Mouse (Mus musculus) T-helper 1 cell (primary cell): ENCODE results near the gene Cdc27.

Experiments used
- in situ Hi-C: fragments of 300-600 bp; cut with MboI, MseI; formaldehyde crosslinking; loops from one replicate; pipeline ENCODE4 v1.15.1; 2025; ENCODE audit warnings: high pct_unique_total_duplicates

Cdc27 gene

DNA sequence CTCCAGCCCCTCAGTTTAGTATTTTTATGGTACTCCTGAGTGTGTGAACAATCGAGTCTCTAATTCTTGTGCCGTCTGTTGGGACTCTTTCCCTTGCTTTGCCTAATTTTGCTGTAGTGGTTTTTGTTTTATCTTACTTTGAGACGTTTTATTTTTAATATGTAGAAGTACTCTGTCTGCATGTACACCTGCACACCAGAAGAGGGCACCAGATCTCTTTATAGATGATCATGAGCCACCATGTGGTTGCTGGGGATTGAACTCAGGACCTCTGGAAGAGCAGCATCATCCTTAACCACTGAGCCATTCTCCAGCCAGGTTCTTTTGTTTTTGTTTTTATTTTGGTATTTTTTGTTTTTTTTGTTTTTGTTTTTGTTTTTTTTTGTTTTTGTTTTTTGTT lies 62.1 kb downstream of the Cdc27 start:
- in situ Hi-C loops = no loop called here

DNA sequence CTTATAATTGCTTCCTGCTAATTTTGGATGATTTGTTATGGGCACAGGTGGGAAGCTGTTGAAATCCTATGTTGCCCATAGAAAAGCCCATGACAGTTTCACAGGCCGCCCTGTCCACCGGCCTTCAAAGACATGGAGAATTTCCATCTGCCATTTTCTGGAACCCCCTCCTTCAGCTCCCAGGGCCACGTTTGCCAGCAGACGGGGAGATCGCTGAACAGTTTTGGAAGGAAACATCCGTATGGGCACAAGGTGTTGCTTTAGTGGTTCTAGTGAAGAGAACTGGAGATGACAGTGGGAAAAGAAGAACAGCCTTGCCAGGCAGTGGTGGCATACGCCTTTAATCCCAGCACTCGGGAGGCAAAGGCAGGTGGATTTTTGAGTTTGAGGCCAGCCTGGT lies 68.4 kb downstream of the Cdc27 start:
- in situ Hi-C loops = no loop called here

DNA sequence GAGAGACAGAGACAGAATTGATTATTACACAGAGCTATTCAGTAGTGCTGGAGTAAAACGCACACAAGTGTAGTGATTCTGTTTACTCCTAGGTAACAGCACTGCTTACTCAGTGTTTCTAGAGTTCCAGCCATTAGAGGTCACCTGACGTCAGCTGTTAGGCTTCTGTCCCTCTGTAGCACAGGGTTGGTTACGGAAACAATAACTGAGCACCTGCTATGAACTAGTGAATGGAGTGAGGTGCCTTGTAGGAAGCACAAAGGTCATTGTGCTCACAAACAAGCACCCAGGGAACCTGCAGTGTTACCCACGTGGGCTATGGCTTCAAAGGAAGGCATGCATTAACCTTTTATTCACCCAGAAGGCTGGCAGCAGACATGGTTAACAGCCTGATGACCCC lies 70.9 kb downstream of the Cdc27 start:
- in situ Hi-C loops = no loop called here

DNA sequence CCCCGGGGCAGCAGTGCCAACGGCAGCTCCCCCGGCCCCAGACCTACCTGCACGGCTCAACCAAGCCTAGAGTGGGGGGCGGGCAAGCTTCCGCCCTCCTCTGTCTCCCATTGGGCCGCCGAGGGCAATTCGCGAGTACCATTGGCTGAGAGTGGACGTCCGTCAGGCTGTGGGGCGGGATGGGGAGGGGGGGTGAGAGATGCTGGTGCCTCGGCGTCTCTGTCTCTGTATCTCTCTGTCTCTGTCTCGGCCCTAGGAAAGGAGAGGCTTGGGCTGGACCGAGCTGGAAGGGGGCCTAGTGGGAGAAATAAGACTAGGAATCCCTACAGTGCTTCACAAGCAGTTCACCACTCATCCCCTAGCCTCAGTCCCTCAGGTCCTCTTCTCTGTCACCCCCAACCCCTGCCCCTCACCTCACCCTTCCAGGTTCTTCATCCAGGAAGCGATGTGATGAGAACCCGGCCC lies 81.0 kb downstream of the Cdc27 start:
- in situ Hi-C loops = no loop called here

DNA sequence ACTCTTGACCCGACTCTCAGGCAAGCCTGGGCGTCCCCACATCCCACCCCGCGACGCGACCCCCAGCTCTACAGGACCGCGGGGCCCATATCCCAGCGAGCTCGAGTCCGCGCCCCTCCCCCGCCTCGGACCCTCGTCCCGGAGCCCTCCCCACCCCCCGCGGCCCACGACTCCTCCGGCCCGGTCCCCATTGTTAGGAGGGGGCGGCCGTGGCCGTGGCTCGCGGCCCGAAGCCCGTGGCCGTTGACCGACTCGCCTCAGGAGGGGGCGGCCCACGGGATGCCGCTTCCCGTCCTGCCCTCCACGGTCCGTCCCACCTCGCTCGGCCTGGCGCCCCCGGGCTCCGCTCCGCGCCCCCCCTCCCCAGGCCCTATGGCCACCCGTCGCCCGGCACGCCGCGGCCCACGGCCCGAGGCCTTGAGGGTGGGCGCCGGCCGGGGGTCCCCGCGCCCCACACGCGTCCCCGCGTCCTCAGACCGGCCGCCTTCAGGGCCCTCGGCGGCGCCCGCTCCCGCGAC lies 81.6 kb downstream of the Cdc27 start, which contains the start of gene Kansl1:
Gene Kansl1 (minus strand): TSS at position 111 of the 518 bp plus-strand sequence.
- in situ Hi-C loops = no loop called here

DNA sequence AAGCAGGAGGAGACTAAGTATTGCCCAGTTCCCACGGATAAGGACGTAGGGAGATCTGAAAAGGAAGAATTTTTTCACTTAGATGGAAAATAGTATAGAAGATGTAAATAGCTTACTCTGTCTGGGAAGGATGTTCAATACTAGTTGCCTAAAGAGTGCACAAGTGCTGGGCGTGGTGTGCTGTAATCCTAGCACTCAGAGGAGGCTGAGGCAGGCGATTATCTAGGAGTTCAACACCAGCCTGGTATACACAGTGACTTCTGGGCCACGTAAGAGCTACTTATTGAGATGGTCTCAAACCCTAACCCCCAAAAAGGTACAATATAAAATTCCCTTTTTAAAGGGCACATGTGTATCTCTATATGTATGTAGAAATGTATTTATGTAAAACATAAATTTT lies 82.7 kb downstream of the Cdc27 start:
- in situ Hi-C loops = no loop called here

DNA sequence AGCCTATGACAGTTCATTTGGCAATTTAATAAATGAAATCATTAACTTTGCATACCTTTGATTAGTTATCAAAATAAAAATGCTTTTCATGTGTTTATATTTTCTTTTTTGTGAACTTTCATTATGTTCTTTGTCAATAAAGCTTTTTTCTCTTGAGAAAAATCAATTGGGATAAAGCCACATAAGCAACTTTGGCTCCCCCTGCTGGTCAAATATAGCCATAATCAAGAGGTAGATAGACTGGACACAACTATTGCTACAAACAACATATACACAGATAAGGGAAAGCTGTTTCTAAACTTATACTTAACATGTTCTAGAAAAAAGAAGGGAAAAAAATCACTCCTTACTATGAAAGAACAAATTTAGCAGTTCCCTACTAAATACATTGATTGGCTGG lies 88.9 kb downstream of the Cdc27 start:
- in situ Hi-C loops = loop anchor here (5.0 kb wide), 1 partner anchor 144 kb away; no protein-coding TSS in a partner anchor

DNA sequence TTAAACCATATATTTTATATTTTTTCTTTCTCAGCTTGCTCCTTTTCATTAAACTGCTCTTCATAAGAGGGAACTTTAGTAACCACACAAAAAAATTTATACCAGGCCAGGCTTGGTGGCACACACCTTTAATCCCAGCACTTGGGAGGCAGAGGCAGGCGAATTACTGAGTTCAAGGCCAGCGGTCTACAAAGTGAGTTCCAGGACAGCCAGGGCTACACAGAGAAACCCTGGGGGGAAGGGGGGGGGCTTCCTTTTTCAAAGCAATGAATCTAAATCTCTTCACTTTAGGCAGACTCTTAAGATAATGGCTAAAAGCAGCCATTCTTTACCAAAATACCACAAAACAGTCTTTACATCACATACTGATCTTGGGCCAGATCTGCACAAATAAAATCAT lies 90.7 kb downstream of the Cdc27 start:
- in situ Hi-C loops = loop anchor here (5.0 to 10.0 kb wide), 2 partner anchors 142 to 1815 kb away; partner anchors contain the start of genes Smarcd2 and Tcam1

DNA sequence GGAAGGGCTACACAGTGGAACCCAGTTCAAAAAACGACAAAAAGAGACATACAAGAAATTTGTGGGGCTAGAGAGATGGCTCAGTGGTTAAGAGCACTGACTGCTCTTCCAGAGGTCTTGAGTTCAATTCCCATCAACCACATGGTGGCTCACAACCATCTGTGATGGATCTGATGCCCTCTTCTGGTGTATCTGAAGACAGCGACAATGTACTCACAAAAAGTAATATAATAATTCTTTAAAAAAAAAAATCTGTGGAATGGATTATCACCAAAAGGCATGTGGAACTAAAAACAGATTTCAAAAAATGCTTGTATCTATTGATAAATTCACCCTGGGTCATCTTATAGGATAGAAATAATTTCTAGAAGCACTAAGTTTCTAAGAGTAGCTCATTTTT lies 91.9 kb downstream of the Cdc27 start:
- in situ Hi-C loops = loop anchor here (10.0 kb wide), 1 partner anchor 1816 kb away; the partner anchor contains the start of genes Smarcd2 and Tcam1
